Mouse (Mus musculus): ENCODE data around the gene Gm42715. TPM values are rescaled to one million over a fixed set of nuclear protein-coding genes. Genes with fewer than 3 reads are reported as not detected.
A peak's percentile ranks its signal among the peaks of the same experiment; 100 is the strongest.

Gene Gm42715
- polyA plus RNA-seq, 1 experiment from 2014 or later, result 17.4 TPM

- Histone ChIP-seq H3K9me3 (no peaks in the 10 kb centered on the region), H3K9ac (no peak overlapping the region), H3K4me2 (no peak overlapping the region), H3K4me1 (peaks cover 14% of the 10 kb centered on the region), H3K27me3 (replicated peaks) (no peaks in the 10 kb centered on the region), H3K4me3 (no peak overlapping the region), H3K36me3 (replicated peaks) (peaks cover 73% of the 10 kb centered on the region), H3K27ac (no peak overlapping the region)
- ATAC-seq (replicated peaks), result no peak
- WGBS, result 93% methylated on average over 14 of the region's 14 CpGs
Observed at GRCm38 (mm10) chr7:127592575-127592974, 73.2 kb downstream of the Gm42715 start.

- Histone ChIP-seq H3K27me3 (replicated peaks) (no peaks in the 10 kb centered on the region), H3K4me2 (no peak overlapping the region), H3K36me3 (replicated peaks) (peaks cover 81% of the 10 kb centered on the region), H3K9ac (no peak overlapping the region), H3K4me1 (no peaks in the 10 kb centered on the region), H3K9me3 (no peaks in the 10 kb centered on the region), H3K27ac (no peak overlapping the region), H3K4me3 (no peak overlapping the region)
- no peak for ATAC-seq (replicated peaks)
- 94% methylated on average over 17 of the region's 17 CpGs for WGBS
Observed at GRCm38 (mm10) chr7:127596747-127597146, 77.4 kb downstream of the Gm42715 start.

GRCm38 (mm10) chr7:127600612-127601011 is 81.2 kb downstream of the Gm42715 start:
- no peak overlapping the region for H3K4me2 ChIP-seq
- 96% methylated on average over 7 of the region's 7 CpGs for WGBS
- no peak for ATAC-seq (replicated peaks)
- peaks cover 58% of the 10 kb centered on the region for H3K36me3 ChIP-seq (replicated peaks)
- no peak overlapping the region for H3K4me3 ChIP-seq
- H3K27me3 ChIP-seq (replicated peaks), result no peaks in the 10 kb centered on the region
- H3K4me1 ChIP-seq, result no peaks in the 10 kb centered on the region
- H3K9me3 ChIP-seq, result no peaks in the 10 kb centered on the region
- no peak overlapping the region for H3K27ac ChIP-seq
- no peak overlapping the region for H3K9ac ChIP-seq

- H3K4me2 ChIP-seq, result no peak overlapping the region
- ATAC-seq (replicated peaks), result no peak
- H3K27me3 ChIP-seq (replicated peaks), result no peaks in the 10 kb centered on the region
- H3K9me3 ChIP-seq, result no peaks in the 10 kb centered on the region
- H3K9ac ChIP-seq, result no peak overlapping the region
- H3K4me1 ChIP-seq, result no peaks in the 10 kb centered on the region
- H3K36me3 ChIP-seq (replicated peaks), result peaks cover 46% of the 10 kb centered on the region
- H3K4me3 ChIP-seq, result no peak overlapping the region
- H3K27ac ChIP-seq, result no peak overlapping the region
- WGBS, result 88% methylated on average over 4 of the region's 4 CpGs
Observed at GRCm38 (mm10) chr7:127601735-127602134, 82.4 kb downstream of the Gm42715 start.

GRCm38 (mm10) chr7:127602903-127603302 is 83.5 kb downstream of the Gm42715 start:
- ATAC-seq (replicated peaks), result no peak
- no peaks in the 10 kb centered on the region for H3K9me3 ChIP-seq
- no peak overlapping the region for H3K27ac ChIP-seq
- WGBS, result 91% methylated on average over 2 of the region's 2 CpGs
- H3K4me3 ChIP-seq, result no peak overlapping the region
- no peak overlapping the region for H3K4me2 ChIP-seq
- H3K36me3 ChIP-seq (replicated peaks), result peaks cover 35% of the 10 kb centered on the region
- H3K9ac ChIP-seq, result no peak overlapping the region
- no peaks in the 10 kb centered on the region for H3K27me3 ChIP-seq (replicated peaks)
- no peaks in the 10 kb centered on the region for H3K4me1 ChIP-seq

- Histone ChIP-seq H3K4me2 (no peak overlapping the region), H3K4me3 (no peak overlapping the region), H3K36me3 (replicated peaks) (peaks cover 37% of the 10 kb centered on the region), H3K27ac (no peak overlapping the region), H3K4me1 (no peaks in the 10 kb centered on the region), H3K9ac (no peak overlapping the region), H3K27me3 (replicated peaks) (no peaks in the 10 kb centered on the region), H3K9me3 (no peaks in the 10 kb centered on the region)
- no peak for ATAC-seq (replicated peaks)
- 94% methylated on average over 10 of the region's 10 CpGs for WGBS
Observed at GRCm38 (mm10) chr7:127604256-127604655, 84.9 kb downstream of the Gm42715 start.

- Histone ChIP-seq H3K27me3 (replicated peaks) (no peaks in the 10 kb centered on the region), H3K27ac (no peak overlapping the region), H3K4me2 (no peak overlapping the region), H3K4me1 (no peaks in the 10 kb centered on the region), H3K36me3 (replicated peaks) (peaks cover 55% of the 10 kb centered on the region), H3K9me3 (no peaks in the 10 kb centered on the region), H3K4me3 (no peak overlapping the region), H3K9ac (no peak overlapping the region)
- WGBS, result 89% methylated on average over 6 of the region's 6 CpGs
- no peak for ATAC-seq (replicated peaks)
Observed at GRCm38 (mm10) chr7:127607150-127607549, 87.8 kb downstream of the Gm42715 start.

GRCm38 (mm10) chr7:127611011-127611410 is 91.6 kb downstream of the Gm42715 start:
- Histone ChIP-seq H3K36me3 (replicated peaks) (peaks cover 46% of the 10 kb centered on the region), H3K9ac (no peak overlapping the region), H3K27me3 (replicated peaks) (no peaks in the 10 kb centered on the region), H3K9me3 (no peaks in the 10 kb centered on the region), H3K4me2 (no peak overlapping the region), H3K27ac (no peak overlapping the region), H3K4me1 (peaks cover 18% of the 10 kb centered on the region), H3K4me3 (no peak overlapping the region)
- WGBS, result 98% methylated on average over 29 of the region's 29 CpGs
- ATAC-seq (replicated peaks), result no peak

GRCm38 (mm10) chr7:127611561-127611960 is 92.2 kb downstream of the Gm42715 start:
- H3K27ac ChIP-seq, result no peak overlapping the region
- H3K36me3 ChIP-seq (replicated peaks), result peaks cover 46% of the 10 kb centered on the region
- 96% methylated on average over 26 of the region's 26 CpGs for WGBS
- ATAC-seq (replicated peaks), result no peak
- no peaks in the 10 kb centered on the region for H3K27me3 ChIP-seq (replicated peaks)
- H3K4me1 ChIP-seq, result peaks cover 23% of the 10 kb centered on the region
- H3K4me2 ChIP-seq, result no peak overlapping the region
- H3K9ac ChIP-seq, result no peak overlapping the region
- H3K9me3 ChIP-seq, result no peaks in the 10 kb centered on the region
- H3K4me3 ChIP-seq, result no peak overlapping the region

GRCm38 (mm10) chr7:127613501-127613900 is 94.1 kb downstream of the Gm42715 start:
- Histone ChIP-seq H3K27ac (no peak overlapping the region), H3K27me3 (replicated peaks) (no peaks in the 10 kb centered on the region), H3K4me2 (peak overlapping the region; percentile 91), H3K4me3 (peak overlapping the region; percentile 97; the same call in 1 of the 2 replicates), H3K36me3 (replicated peaks) (peaks cover 40% of the 10 kb centered on the region), H3K9ac (peak overlapping the region; percentile 96; the same call in 1 of the 2 replicates), H3K9me3 (no peaks in the 10 kb centered on the region), H3K4me1 (peaks cover 29% of the 10 kb centered on the region)
- 92% methylated on average over 8 of the region's 8 CpGs for whole genome bisulfite sequencing
- ATAC-seq (replicated peaks), result no peak

- H3K4me1 ChIP-seq, result peaks cover 29% of the 10 kb centered on the region
- peak overlapping the region; percentile 96 for H3K9ac ChIP-seq
- peak overlapping the region; percentile 97 for H3K4me3 ChIP-seq
- WGBS, result 16% methylated on average over 8 of the region's 8 CpGs
- H3K9me3 ChIP-seq, result no peaks in the 10 kb centered on the region
- no peaks in the 10 kb centered on the region for H3K27me3 ChIP-seq (replicated peaks)
- peak overlapping the region; percentile 92; the same call in 1 of the 2 replicates for H3K27ac ChIP-seq
- ATAC-seq (replicated peaks), result no peak
- peak overlapping the region; percentile 91 for H3K4me2 ChIP-seq
- peaks cover 35% of the 10 kb centered on the region for H3K36me3 ChIP-seq (replicated peaks)
Observed at GRCm38 (mm10) chr7:127614091-127614490, 94.7 kb downstream of the Gm42715 start.

- ATAC-seq (replicated peaks), result peak; percentile 55
- Histone ChIP-seq H3K9ac (peak overlapping the region; percentile 96), H3K27ac (peak overlapping the region; percentile 92), H3K4me3 (peak overlapping the region; percentile 97), H3K4me1 (peaks cover 29% of the 10 kb centered on the region), H3K9me3 (no peaks in the 10 kb centered on the region), H3K27me3 (replicated peaks) (no peaks in the 10 kb centered on the region), H3K4me2 (peak overlapping the region; percentile 91), H3K36me3 (replicated peaks) (peaks cover 31% of the 10 kb centered on the region)
- WGBS, result under 1% methylated on average over 43 of the region's 44 CpGs
Observed at GRCm38 (mm10) chr7:127614511-127614890, 95.1 kb downstream of the Gm42715 start.
